Mouse (Mus musculus) limb, embryonic 14.5 days (tissue): ENCODE results near the gene Fermt2. TPM values are rescaled to one million over a fixed set of nuclear protein-coding genes. Genes with fewer than 3 reads are reported as not detected.
A peak's percentile ranks its signal among the peaks of the same experiment; 100 is the strongest.

Source experiments
- ATAC-seq: fragments of 200-750 bp; cut with Nextera tagmentation; 2 replicates; pipeline ENCODE4 v1.8.0; 2017; ENCODE audit warnings: low read depth, moderate number of reproducible peaks, moderate TSS enrichment; ENCODE audit not compliant: low FRiP score
- DNase-seq: peaks from one replicate; pipeline ENCODE4 v3.0.0-alpha.2; 2015; ENCODE audit warnings: low spot score
- H3K27ac ChIP-seq: fragments of 300-500 bp; sonication (generic); replicated peaks from 2 replicates; pipeline ENCODE4 v1.5.1; 2014; ENCODE audit warnings: low read depth, mild to moderate bottlenecking, low read length, moderate library complexity, mixed read lengths
- H3K27me3 ChIP-seq: fragments of 300-500 bp; sonication (generic); 2 replicates; pipeline ENCODE4 v1.6.1; 2014; ENCODE audit warnings: low read length, mixed read lengths; ENCODE audit not compliant: control insufficient read depth, insufficient read depth
- H3K36me3 ChIP-seq: fragments of 300-500 bp; sonication (generic); 2 replicates; pipeline ENCODE4 v1.6.1; 2014; ENCODE audit warnings: mild to moderate bottlenecking, low read length, moderate library complexity, mixed read lengths; ENCODE audit not compliant: control insufficient read depth, insufficient read depth
- H3K4me1 ChIP-seq: fragments of 300-500 bp; sonication (generic); 2 replicates; pipeline ENCODE4 v1.6.1; 2014; ENCODE audit warnings: antibody characterized with exemption, low read length, mixed read lengths; ENCODE audit not compliant: control insufficient read depth, insufficient read depth
- H3K4me2 ChIP-seq: fragments of 300-500 bp; sonication (generic); replicated peaks from 2 replicates; pipeline ENCODE4 v1.6.1; 2014; ENCODE audit warnings: low read depth, mild to moderate bottlenecking, low read length, moderate library complexity; ENCODE audit not compliant: severe bottlenecking
- H3K4me3 ChIP-seq: fragments of 300-500 bp; sonication (generic); replicated peaks from 2 replicates; pipeline ENCODE4 v1.5.1; 2014; ENCODE audit warnings: low read length
- H3K9ac ChIP-seq: fragments of 300-500 bp; sonication (generic); 2 replicates; pipeline ENCODE4 v1.6.1; 2014; ENCODE audit warnings: mild to moderate bottlenecking, low read depth, low read length, moderate library complexity; ENCODE audit not compliant: severe bottlenecking
- H3K9me3 ChIP-seq: fragments of 300-500 bp; sonication (generic); 2 replicates; pipeline ENCODE4 v1.6.1; 2016; ENCODE audit warnings: low read length; ENCODE audit not compliant: control insufficient read depth
- POLR2A ChIP-seq: fragments of 200-500 bp; IDR thresholded peaks from 2 replicates; pipeline ENCODE4 v1.8.0; 2012; ENCODE audit warnings: inconsistent platforms, mild to moderate bottlenecking, moderate library complexity, borderline replicate concordance; ENCODE audit not compliant: insufficient read depth, insufficient read length; ENCODE audit errors: extremely low read depth
- WGBS: fragments of 180-500 bp; shearing (Covaris S2); extraction: QIAGEN DNeasy Blood & Tissue Kit; methylation state at CpG from one replicate; pipeline ENCODE4 v1.1.7; 2014; 5-methylcytosine and 5-hydroxymethylcytosine counted together
- polyA plus RNA-seq, 2 experiments: library from polyadenylated mRNA; depleted of rRNA in 1 of 2; stranded (reverse) in 1 of 2; unstranded in 1 of 2; fragments of >200 nt; fragmentation: Nextera tagmentation in 1 of 2; extraction: Ambion mirVana in 1 of 2; gene quantifications; 2 replicates each; pipeline versions ENCODE4 v1.2.1 to v1.2.3; 2012 to 2014

Gene Fermt2
- polyA plus RNA-seq, 2 experiments: 91.7 to 128 TPM

DNA sequence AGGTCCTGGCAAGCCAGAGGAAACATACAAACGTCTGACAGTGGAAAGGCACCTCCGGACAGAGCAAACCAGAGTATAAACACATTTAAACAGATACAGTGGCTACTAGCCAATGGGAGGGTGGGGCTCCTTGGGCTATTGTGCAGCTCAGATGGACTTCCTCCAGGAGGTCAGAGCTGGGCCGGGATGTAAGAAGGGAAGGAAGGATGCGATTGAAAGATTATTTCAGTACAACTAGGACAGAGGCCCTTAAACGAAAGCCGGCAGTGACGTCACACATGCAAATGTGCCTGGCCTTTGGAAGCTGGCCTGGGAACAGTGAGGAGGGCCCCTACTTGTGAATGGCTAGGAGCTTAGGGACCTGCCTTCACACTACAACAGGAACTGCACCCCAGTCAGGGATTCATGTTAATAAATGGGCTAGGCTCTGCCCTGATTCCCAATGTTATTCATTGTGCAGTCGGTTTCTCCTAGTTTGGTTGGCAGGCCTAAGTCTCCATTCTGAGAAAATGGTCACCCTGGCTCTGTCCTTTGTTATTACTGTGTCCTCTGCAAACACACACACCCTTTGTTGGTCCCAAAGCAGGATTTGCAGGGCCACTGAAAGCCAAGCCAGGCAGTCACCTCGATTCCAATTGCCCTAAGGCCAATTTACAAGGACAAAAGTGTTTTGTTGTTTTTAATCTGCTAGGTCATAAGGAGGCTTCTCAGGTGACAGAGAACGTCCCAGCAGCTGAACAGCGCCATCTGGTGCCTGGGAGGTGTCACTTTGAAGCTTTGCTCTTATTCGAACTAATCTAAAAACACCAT is 9.9 kb upstream of the Fermt2 start:
- H3K36me3 ChIP-seq: no peaks in the 10 kb centered on the region
- no peak overlapping the region for H3K4me3 ChIP-seq
- no peak overlapping the region for H3K27ac ChIP-seq
- peak; percentile 48 for DNase-seq
- H3K4me2 ChIP-seq: no peak overlapping the region
- H3K9ac ChIP-seq: no peak overlapping the region
- TF ChIP-seq POLR2A: no peak
- H3K4me1 ChIP-seq: peaks cover 3% of the 10 kb centered on the region; the same call in 1 of the 2 replicates
- H3K27me3 ChIP-seq: no peaks in the 10 kb centered on the region
- H3K9me3 ChIP-seq: no peaks in the 10 kb centered on the region
- whole genome bisulfite sequencing: 42% methylated on average over 12 of the region's 12 CpGs
- ATAC-seq: 0 out of 2 replicates have a peak, but pooled peaks have one; percentile 34

- DNase-seq: peak; percentile 42
- WGBS: 2% methylated on average over 37 of the region's 37 CpGs
- peak overlapping the region; percentile 75 for H3K4me3 ChIP-seq
- 0 out of 2 replicates have a peak, but pooled peaks have one; percentile 63 for TF ChIP-seq POLR2A
- peak overlapping the region; percentile 88 for H3K9ac ChIP-seq
- H3K36me3 ChIP-seq: no peaks in the 10 kb centered on the region
- no peaks in the 10 kb centered on the region for H3K9me3 ChIP-seq
- peak overlapping the region; percentile 97 for H3K27ac ChIP-seq
- ATAC-seq: peak; percentile 21
- peak overlapping the region; percentile 67 for H3K4me2 ChIP-seq
- peaks cover 28% of the 10 kb centered on the region for H3K4me1 ChIP-seq
- no peaks in the 10 kb centered on the region for H3K27me3 ChIP-seq
These were observed 737 bp upstream of the Fermt2 start for GRCm38 (mm10) chr14:45530364-45531345.

DNA sequence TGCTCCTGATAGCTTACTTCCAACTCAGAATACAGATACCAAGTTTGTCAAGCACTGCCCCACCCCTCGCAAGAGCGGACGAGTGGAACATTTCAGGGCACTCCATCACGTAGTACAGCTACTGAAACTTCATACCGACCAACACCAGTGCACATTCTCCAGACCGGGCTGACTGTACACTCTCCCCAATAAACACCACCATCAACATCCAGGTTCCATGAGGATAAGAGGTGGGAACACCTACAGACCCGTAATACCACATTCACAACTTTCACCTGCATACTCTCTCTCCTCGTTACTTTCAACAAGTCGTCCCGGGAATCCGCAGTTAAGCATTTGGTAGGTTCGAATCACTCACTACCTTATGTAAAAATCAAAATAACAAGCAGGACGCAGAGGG is 1.1 kb downstream of the Fermt2 start:
- Histone ChIP-seq H3K27me3 (no peaks in the 10 kb centered on the region), H3K4me2 (peak overlapping the region; percentile 67), H3K36me3 (no peaks in the 10 kb centered on the region), H3K9ac (peak overlapping the region; percentile 88), H3K9me3 (no peaks in the 10 kb centered on the region), H3K27ac (peak overlapping the region; percentile 97; the same call in 1 of the 2 replicates), H3K4me1 (peaks cover 33% of the 10 kb centered on the region), H3K4me3 (peak overlapping the region; percentile 75)
- peak; percentile 33 for DNase-seq
- ATAC-seq: no peak
- TF ChIP-seq POLR2A: no peak
- under 1% methylated on average over 13 of the region's 13 CpGs for WGBS

GRCm38 (mm10) chr14:45515771-45516170 is 14.1 kb downstream of the Fermt2 start:
- 83% methylated on average over 11 of the region's 11 CpGs for whole genome bisulfite sequencing
- ATAC-seq: no peak
- no peak overlapping the region for H3K4me2 ChIP-seq
- peaks cover 15% of the 10 kb centered on the region for H3K4me1 ChIP-seq
- H3K9ac ChIP-seq: no peak overlapping the region
- H3K27me3 ChIP-seq: no peaks in the 10 kb centered on the region
- no peaks in the 10 kb centered on the region for H3K9me3 ChIP-seq
- no peak overlapping the region for H3K27ac ChIP-seq
- H3K36me3 ChIP-seq: peaks cover 9% of the 10 kb centered on the region
- DNase-seq: no peak
- H3K4me3 ChIP-seq: no peak overlapping the region
- no peak for TF ChIP-seq POLR2A

GRCm38 (mm10) chr14:45510787-45511186 is 19.1 kb downstream of the Fermt2 start:
- DNase-seq (no peak), ATAC-seq (no peak)
- 18% methylated on average over 4 of the region's 4 CpGs for WGBS

More at GRCm38 (mm10) chr14:45510787-45511186, 19.1 kb downstream of the Fermt2 start:
- Histone ChIP-seq H3K4me1 (peaks cover 45% of the 10 kb centered on the region), H3K36me3 (peaks cover 10% of the 10 kb centered on the region), H3K9me3 (no peaks in the 10 kb centered on the region), H3K4me3 (no peak overlapping the region), H3K4me2 (no peak overlapping the region), H3K27ac (no peak overlapping the region), H3K9ac (no peak overlapping the region), H3K27me3 (no peaks in the 10 kb centered on the region)
- TF ChIP-seq POLR2A: no peak
